Mouse (Mus musculus) neural tube, embryonic 13.5 days (tissue): Measurements from ENCODE around the gene Nefh. TPM values are rescaled to one million over a fixed set of nuclear protein-coding genes. Genes with fewer than 3 reads are reported as not detected.

Experiments
- ATAC-seq: fragments of 200-750 bp; cut with Nextera tagmentation; 2 replicates; pipeline ENCODE4 v1.8.0; 2017; ENCODE audit warnings: low read depth, mild to moderate bottlenecking, moderate TSS enrichment, moderate library complexity
- H3K27ac ChIP-seq: fragments of 300-500 bp; sonication (generic); replicated peaks from 2 replicates; pipeline ENCODE4 v1.5.1; 2015; ENCODE audit warnings: moderate library complexity, mild to moderate bottlenecking, inconsistent platforms
- H3K27me3 ChIP-seq: fragments of 300-500 bp; sonication (generic); 2 replicates; pipeline ENCODE4 v1.6.1; 2015; ENCODE audit warnings: mild to moderate bottlenecking, inconsistent platforms
- H3K36me3 ChIP-seq: fragments of 300-500 bp; sonication (generic); 2 replicates; pipeline ENCODE4 v1.6.1; 2015; ENCODE audit warnings: mild to moderate bottlenecking, inconsistent platforms
- H3K4me1 ChIP-seq: fragments of 300-500 bp; sonication (generic); replicated peaks from 2 replicates; pipeline ENCODE4 v1.6.1; 2015; ENCODE audit warnings: inconsistent platforms
- H3K4me2 ChIP-seq: fragments of 300-500 bp; sonication (generic); 2 replicates; pipeline ENCODE4 v1.6.1; 2015; ENCODE audit warnings: inconsistent platforms, mild to moderate bottlenecking, moderate library complexity
- H3K4me3 ChIP-seq: fragments of 300-500 bp; sonication (generic); 2 replicates; pipeline ENCODE4 v1.5.1; 2015; ENCODE audit warnings: mild to moderate bottlenecking, inconsistent platforms
- H3K9ac ChIP-seq: fragments of 300-500 bp; sonication (generic); 2 replicates; pipeline ENCODE4 v1.6.1; 2015; ENCODE audit warnings: moderate library complexity, mild to moderate bottlenecking, inconsistent platforms
- H3K9me3 ChIP-seq: fragments of 300-500 bp; sonication (generic); 2 replicates; pipeline ENCODE4 v1.6.1; 2016; ENCODE audit warnings: inconsistent platforms
- WGBS: fragments of 180-500 bp; shearing (Covaris S2); methylation state at CpG from one replicate; pipeline ENCODE4 v1.1.7; 2015; 5-methylcytosine and 5-hydroxymethylcytosine counted together
- polyA plus RNA-seq: library from polyadenylated mRNA; unstranded; fragments of >200 nt; fragmentation: Nextera tagmentation; extraction: Ambion mirVana; gene quantifications from 2 replicates; pipeline ENCODE4 v1.2.1, GENCODE M21; 2015

Nefh gene
- polyA plus RNA-seq, 1 experiment from 2014 or later: 8.1 TPM

DNA sequence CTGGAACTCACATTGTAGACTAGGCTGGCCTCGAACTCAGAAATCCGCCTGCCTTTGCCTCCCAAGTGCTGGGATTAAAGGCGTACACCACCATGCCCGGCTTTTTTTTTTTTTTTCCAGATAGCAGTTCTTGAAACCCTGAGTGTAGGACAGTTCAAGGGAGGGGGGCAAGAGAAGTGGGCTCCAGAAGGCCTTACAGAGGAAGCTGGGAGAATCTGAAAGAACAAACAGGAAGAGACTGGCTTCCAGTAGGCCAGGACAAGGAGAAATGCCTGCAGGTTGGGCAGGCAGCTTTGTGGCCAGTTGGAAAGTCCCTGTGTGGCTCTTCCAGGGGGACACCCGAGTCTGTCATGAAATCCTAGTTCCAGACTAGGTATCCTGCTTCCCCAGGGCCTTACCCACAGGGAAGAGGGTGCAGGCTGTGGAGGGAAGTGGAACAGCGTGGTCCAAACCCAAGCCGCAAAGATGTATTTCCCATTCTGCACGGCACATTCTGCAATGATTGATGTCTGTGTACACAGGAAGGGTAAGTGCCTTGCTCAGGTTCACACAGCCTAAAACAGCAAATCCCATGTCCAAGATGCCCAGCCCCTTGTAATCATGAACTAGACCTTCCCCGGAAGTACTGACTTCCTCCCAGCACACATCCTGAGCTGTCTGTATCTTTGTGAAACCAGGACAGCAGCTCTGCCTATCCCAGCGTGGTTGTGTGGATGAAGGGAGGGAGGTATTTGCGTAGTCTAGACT, 26.7 kb upstream of the Nefh start:
- Histone ChIP-seq H3K4me2 (no peak overlapping the region), H3K27ac (0 out of 2 replicates have a peak overlapping the region, but pooled peaks have one; percentile 18), H3K4me1 (0 out of 2 replicates have a peak, but pooled peaks cover 5% of the 10 kb centered on the region), H3K9ac (no peak overlapping the region), H3K36me3 (no peaks in the 10 kb centered on the region), H3K4me3 (no peak overlapping the region), H3K27me3 (peaks cover 20% of the 10 kb centered on the region), H3K9me3 (no peaks in the 10 kb centered on the region)
- 81% methylated on average over 11 of the region's 11 CpGs for WGBS
- ATAC-seq: no peak

DNA sequence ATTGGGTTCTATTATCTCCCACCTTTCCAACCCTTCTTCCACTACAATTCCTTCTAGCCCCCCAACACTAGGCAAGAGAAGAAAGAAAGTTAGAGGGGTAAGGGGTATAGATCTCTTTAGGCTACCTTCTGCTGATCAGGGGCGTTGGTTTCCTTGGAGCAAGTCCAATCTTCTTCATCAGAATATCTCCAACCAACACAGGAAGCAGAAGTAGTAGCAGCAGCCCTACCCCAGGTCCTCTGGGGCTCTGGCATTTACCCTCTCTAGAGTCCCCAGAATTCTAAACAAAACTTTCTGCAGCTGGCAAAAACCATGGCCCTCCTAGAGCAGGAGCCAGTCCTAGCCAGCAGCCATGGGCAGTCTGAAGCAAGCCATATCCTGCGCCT, 26.0 kb upstream of the Nefh start:
- Histone ChIP-seq H3K9me3 (no peaks in the 10 kb centered on the region), H3K27ac (no peak overlapping the region), H3K27me3 (peaks cover 20% of the 10 kb centered on the region), H3K4me2 (no peak overlapping the region), H3K36me3 (no peaks in the 10 kb centered on the region), H3K4me3 (no peak overlapping the region), H3K9ac (no peak overlapping the region), H3K4me1 (0 out of 2 replicates have a peak, but pooled peaks cover 5% of the 10 kb centered on the region)
- 92% methylated on average over 2 of the region's 2 CpGs for WGBS
- no peak for ATAC-seq

DNA sequence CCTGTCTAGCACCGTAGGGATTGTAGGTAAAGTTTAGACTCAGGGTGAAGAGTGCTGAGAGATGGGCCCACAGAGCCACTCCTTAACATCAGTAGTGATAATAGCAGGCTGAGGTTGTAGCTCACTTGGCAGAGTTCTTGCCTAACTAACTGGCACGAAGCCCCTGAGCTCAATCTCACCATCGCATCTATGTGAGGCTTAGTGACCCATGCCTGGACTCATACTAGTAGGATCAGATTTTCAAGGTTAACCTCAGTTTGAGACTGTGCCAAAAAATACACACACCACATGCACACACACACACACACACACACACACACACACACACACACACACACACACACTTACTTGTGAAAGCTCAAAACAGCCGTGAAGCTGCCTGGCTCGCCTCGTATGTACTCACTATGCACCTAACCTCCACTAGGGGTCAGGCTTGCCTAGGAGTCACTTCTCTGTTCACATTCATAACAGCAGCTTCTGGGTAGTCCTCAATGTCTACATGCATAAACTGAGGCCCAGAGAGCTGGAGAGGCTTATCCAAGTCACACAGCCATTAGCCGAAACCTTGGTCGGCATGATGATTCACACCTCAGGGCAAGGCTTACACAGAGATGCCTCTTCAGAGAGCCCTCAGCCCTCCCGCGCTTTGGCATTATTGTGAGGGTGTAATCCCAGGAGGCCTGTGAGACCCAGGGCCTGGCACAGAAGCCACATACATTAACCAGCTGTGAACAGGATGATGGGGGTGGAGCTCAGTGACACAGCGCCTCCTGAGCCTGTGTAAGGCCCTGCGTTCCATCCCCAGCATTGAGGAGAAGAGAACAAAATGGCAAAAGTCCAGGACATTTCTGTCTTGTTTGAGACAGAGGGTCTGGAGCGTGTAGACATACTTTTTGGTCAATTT, 25.4 kb upstream of the Nefh start:
- 51% methylated on average over 13 of the region's 13 CpGs for WGBS

DNA sequence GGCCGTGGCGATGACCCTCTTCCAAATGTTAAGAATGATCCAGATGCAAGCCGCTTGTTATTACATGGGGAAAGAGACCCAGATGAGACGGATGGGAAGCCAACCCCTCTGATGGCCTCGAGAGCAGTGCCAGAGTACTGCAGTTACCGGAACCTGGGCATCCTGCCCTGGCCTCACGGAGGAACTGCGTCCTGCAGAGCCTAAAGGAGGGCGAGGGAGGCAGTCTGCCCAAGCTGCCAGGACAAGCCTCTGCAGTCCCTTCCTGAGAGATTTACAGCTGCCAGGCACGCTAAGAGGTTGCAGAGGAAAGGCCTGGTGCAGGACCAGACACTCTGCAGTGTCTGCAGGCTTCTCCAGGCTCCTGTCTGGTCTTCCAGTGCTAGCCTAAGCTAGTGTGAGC, 20.5 kb upstream of the Nefh start:
- Histone ChIP-seq H3K27ac (no peak overlapping the region), H3K9ac (peak overlapping the region; percentile 41; the same call in 1 of the 2 replicates)
- no peak for ATAC-seq

More for the DNA sequence above, 25.4 kb upstream of the Nefh start:
- peak; percentile 55 for ATAC-seq
- Histone ChIP-seq H3K36me3 (no peaks in the 10 kb centered on the region), H3K4me2 (no peak overlapping the region), H3K4me3 (no peak overlapping the region), H3K9ac (no peak overlapping the region), H3K4me1 (peaks cover 10% of the 10 kb centered on the region), H3K27me3 (peaks cover 20% of the 10 kb centered on the region), H3K27ac (no peak overlapping the region), H3K9me3 (no peaks in the 10 kb centered on the region)

DNA sequence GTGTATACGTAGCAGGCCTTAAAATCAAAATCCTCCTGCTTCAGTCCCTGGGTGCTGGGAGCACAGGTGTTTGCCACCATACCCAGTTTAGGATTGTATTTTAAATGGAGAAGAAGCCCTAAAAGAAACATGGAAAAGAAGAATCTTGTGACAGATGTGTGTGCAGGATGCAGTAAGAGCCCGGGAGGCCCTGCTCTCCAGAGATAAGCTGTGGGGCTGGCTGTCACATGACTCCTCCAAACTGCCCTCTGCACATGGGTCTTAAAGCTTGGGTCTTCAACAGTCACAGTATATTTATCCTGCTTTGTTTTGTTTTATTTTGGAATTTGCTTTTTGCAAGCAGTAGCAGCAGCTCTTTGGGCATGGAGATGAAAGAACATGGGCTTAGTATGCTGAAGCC, 19.7 kb upstream of the Nefh start:
- Histone ChIP-seq H3K27me3 (no peaks in the 10 kb centered on the region), H3K27ac (peak overlapping the region; percentile 54), H3K9ac (0 out of 2 replicates have a peak overlapping the region, but pooled peaks have one; percentile 26), H3K4me1 (peaks cover 19% of the 10 kb centered on the region), H3K9me3 (no peaks in the 10 kb centered on the region), H3K4me3 (no peak overlapping the region), H3K36me3 (no peaks in the 10 kb centered on the region), H3K4me2 (no peak overlapping the region)
- 60% methylated on average over 2 of the region's 2 CpGs for WGBS
- ATAC-seq: no peak

More for the DNA sequence above, 20.5 kb upstream of the Nefh start:
- H3K9me3 ChIP-seq: no peaks in the 10 kb centered on the region
- 56% methylated on average over 10 of the region's 10 CpGs for whole genome bisulfite sequencing
- no peak overlapping the region for H3K4me3 ChIP-seq
- H3K4me2 ChIP-seq: no peak overlapping the region
- H3K4me1 ChIP-seq: peaks cover 20% of the 10 kb centered on the region
- no peaks in the 10 kb centered on the region for H3K36me3 ChIP-seq
- no peaks in the 10 kb centered on the region for H3K27me3 ChIP-seq

DNA sequence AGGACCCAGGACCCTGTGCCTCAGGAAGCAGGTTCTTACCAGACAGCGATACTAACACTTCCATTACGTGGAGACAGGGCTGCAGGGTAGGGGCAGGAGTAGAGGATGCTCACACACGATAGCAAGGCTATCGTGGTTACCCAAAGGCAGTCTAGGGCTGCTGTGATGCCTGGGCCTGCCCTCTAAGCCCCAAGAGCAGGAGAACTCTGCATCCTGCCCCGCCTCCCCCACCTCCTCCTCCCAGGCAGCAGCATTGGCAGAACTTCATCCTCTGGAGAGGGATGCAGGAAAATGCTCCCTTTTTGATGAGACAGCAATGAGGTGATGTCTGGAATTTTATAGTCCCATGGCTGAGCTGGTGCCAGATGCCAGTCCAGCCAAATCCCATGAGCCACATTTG, 19.0 kb upstream of the Nefh start:
- ATAC-seq: no peak
- Histone ChIP-seq H3K9ac (peak overlapping the region; percentile 26; the same call in 1 of the 2 replicates), H3K36me3 (no peaks in the 10 kb centered on the region), H3K27me3 (no peaks in the 10 kb centered on the region), H3K9me3 (no peaks in the 10 kb centered on the region), H3K4me3 (no peak overlapping the region), H3K4me2 (no peak overlapping the region), H3K27ac (peak overlapping the region; percentile 54), H3K4me1 (peaks cover 19% of the 10 kb centered on the region)
- 67% methylated on average over 5 of the region's 5 CpGs for WGBS

DNA sequence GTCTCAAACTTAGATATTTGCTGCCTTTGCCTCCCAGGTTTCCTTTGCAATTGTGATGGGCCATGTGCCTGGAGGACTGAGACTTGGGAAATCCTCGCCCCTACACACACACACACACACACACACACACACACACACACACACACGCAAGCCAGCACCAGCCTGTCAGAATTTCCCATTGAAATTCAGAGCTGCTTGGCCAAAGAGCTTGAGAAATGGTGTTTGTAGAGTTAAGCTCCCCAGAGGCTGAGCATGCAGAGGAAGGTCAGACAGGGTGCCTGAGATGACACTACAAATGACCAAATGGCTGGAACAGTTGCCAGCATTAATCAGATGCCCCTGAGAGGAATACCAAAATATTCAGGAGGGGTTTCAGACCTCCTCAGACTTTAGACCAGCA, 18.5 kb upstream of the Nefh start:
- Histone ChIP-seq H3K27me3 (no peaks in the 10 kb centered on the region), H3K9ac (0 out of 2 replicates have a peak overlapping the region, but pooled peaks have one; percentile 26), H3K27ac (no peak overlapping the region), H3K4me2 (no peak overlapping the region), H3K4me3 (no peak overlapping the region), H3K36me3 (no peaks in the 10 kb centered on the region), H3K4me1 (peaks cover 19% of the 10 kb centered on the region), H3K9me3 (no peaks in the 10 kb centered on the region)
- 66% methylated on average over 2 of the region's 2 CpGs for WGBS
- no peak for ATAC-seq

DNA sequence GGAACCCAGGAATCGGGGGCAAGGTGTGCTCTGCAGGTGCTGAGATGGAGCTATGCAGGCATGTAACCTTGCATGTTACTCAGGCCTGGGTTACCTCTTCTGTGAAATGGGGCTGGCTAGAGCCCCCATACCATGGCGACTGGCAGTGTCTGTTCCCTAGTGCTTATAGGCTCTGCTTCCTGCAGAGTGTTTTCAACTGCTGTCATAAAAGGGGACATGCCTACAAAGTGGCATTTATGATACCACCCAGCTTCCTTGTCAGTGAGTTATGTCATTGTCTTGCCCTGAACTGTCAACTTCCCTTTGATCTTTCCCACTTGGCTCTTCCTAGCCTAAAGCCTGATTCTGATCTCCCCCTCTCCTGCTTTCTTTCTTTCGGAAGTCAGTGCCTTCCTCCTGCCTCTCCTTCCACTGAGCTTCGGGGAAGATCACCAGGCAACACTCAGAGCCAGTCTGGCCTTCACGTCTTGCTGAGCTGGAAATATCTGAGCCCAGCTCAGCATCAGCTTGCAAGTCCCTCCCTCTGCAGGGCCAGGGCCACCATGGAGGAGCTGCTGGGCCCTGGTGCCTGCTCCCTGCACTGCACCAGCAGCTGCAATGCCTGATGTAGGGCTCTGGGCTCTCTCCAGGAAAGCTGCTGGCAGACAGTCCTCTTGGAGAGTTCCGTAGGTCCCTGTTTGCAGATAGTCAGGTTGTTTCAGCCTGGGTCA, 15.4 kb upstream of the Nefh start:
- no peak overlapping the region for H3K4me3 ChIP-seq
- no peaks in the 10 kb centered on the region for H3K27me3 ChIP-seq
- no peaks in the 10 kb centered on the region for H3K9me3 ChIP-seq
- ATAC-seq: no peak
- H3K4me2 ChIP-seq: no peak overlapping the region
- H3K36me3 ChIP-seq: no peaks in the 10 kb centered on the region
- no peak overlapping the region for H3K9ac ChIP-seq
- no peak overlapping the region for H3K27ac ChIP-seq
- WGBS: 33% methylated on average over 6 of the region's 6 CpGs
- peaks cover 15% of the 10 kb centered on the region for H3K4me1 ChIP-seq

DNA sequence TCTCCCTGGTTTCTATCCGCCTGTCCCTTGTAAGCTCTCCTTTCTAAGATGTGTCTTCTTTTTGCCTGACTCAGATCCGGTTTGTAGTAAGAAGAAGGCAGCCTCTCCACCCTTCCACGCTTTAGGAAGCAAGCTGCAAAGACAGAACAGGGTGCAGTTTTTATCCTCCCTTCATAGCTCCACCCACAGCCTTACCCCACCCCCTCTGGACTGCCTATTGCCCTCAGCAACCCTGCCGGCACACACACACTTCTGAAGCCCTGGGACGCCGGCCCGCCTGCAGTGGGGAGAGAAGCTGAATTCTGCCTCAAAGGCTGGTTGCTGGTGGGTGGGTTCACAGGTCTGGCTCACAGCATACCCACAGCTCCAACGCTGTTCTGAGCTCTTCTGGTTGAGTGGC, 6.1 kb upstream of the Nefh start:
- Histone ChIP-seq H3K4me2 (no peak overlapping the region), H3K27me3 (peaks cover 62% of the 10 kb centered on the region), H3K4me3 (no peak overlapping the region), H3K4me1 (peaks cover 25% of the 10 kb centered on the region), H3K27ac (no peak overlapping the region), H3K36me3 (no peaks in the 10 kb centered on the region), H3K9me3 (no peaks in the 10 kb centered on the region), H3K9ac (peak overlapping the region; percentile 34; the same call in 1 of the 2 replicates)
- ATAC-seq: no peak
- WGBS: under 1% methylated on average over 8 of the region's 8 CpGs

DNA sequence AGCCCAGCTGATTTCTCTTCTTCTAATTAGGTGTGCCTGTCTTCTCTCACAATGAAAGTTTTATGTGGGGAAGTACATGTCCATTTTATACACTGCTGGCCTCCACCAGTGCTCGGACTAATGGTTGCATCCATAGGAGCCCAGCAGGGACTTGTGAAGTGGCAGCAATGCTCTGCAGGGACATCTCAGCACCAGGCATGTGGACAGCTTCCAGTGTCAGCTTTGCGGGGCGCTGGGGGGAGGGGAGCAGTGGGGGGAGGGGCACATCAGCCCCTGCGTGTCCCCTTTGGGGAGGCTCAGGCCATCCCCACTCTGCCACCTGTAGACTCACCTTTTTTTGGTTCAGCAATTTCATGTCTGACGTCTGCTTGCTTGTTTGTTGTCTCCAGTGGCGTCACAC, 5.5 kb upstream of the Nefh start:
- peaks cover 67% of the 10 kb centered on the region for H3K27me3 ChIP-seq
- no peaks in the 10 kb centered on the region for H3K36me3 ChIP-seq
- WGBS: 1% methylated on average over 6 of the region's 6 CpGs
- H3K9me3 ChIP-seq: no peaks in the 10 kb centered on the region
- H3K4me1 ChIP-seq: peaks cover 30% of the 10 kb centered on the region
- ATAC-seq: no peak
- no peak overlapping the region for H3K9ac ChIP-seq
- H3K27ac ChIP-seq: no peak overlapping the region
- no peak overlapping the region for H3K4me3 ChIP-seq
- no peak overlapping the region for H3K4me2 ChIP-seq

DNA sequence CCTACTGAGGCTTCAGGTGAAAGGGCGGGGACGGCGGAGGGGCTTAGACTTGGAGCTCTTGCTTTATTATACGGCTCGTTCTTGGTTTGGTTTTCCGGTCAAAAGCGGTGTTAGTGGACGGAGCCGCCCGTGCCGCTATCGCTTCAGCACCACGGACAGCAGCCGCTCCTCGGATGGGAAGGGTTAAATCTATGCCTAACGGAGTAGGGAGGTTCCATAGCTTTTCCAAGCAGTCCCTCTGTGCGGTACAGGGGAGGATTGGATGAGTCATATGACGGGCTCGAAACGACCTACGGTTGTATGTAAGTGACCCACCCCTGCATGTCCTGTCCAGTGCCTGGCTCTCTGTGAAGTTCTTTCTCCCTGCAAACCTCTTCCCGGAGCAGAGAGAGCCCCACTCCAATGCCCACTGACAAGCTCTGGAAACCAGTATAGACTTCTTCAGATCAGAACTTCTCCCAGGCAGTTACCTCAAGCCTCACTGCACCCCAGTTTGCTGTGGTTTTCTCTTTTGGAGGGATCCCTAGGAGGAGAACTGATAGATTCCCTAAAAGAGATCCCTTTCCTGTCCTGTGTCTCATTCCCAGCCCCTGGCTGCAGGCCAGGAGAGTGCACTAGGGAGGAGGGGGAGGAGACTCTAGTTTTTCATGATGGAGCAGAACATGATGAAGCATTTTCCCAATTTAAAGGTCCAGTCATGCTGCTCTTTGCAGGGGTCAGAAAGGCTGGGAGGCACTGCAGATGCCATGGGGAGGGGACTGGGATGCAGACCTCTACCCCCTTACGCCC, 1.6 kb upstream of the Nefh start:
- Histone ChIP-seq H3K4me3 (peak overlapping the region; percentile 67), H3K4me1 (peaks cover 54% of the 10 kb centered on the region), H3K9ac (peak overlapping the region; percentile 83), H3K36me3 (no peaks in the 10 kb centered on the region), H3K9me3 (no peaks in the 10 kb centered on the region), H3K27ac (no peak overlapping the region), H3K4me2 (peak overlapping the region; percentile 77), H3K27me3 (peaks cover 97% of the 10 kb centered on the region)
- WGBS: 6% methylated on average over 23 of the region's 23 CpGs
- no peak for ATAC-seq
